Mouse (Mus musculus): Measurements from ENCODE around the gene Palld.

- TF ChIP-seq CTCF (IDR thresholded peaks at IDR 0.05; ENCODE audit: low read depth, low read length) (no peak), TAL1 (conservative IDR thresholded peaks at IDR 0.05; ENCODE audit: low read depth, low read length) (no peak), GATA1 (IDR thresholded peaks at IDR 0.05; ENCODE audit: borderline replicate concordance, low read length) (no peak)
Observed at GRCm38 (mm10) chr8:61486923-61487529, 415.5 kb downstream of the Palld start.
